Mouse (Mus musculus) myocyte (in vitro differentiated cells): ENCODE measurements around the gene Spred2. TPM values are rescaled to one million over a fixed set of nuclear protein-coding genes. Genes with fewer than 3 reads are reported as not detected.
"Not testable (repeated sequence)": the region's sequence is repeated elsewhere in the genome, so short reads cannot be mapped to it uniquely, and the experiment has no call there.

Source experiments
- H3K27me3 ChIP-seq: one replicate; pipeline ENCODE4 v1.6.1; 2011; ENCODE audit not compliant: control insufficient read depth, insufficient read depth, insufficient read length
- H3K36me3 ChIP-seq: one replicate; pipeline ENCODE4 v1.6.1; 2011; ENCODE audit not compliant: control insufficient read depth, insufficient read depth
- H3K4me2 ChIP-seq: one replicate; pipeline ENCODE4 v1.6.1; 2011; ENCODE audit warnings: low read depth, control low read depth
- H3K4me3 ChIP-seq: one replicate; pipeline ENCODE4 v1.5.1; 2011; ENCODE audit warnings: mild to moderate bottlenecking, control low read depth, moderate library complexity
- H3K79me2 ChIP-seq: one replicate; pipeline ENCODE4 v1.6.1; 2011; ENCODE audit not compliant: control insufficient read depth, insufficient read depth
- H3ac ChIP-seq: one replicate; pipeline ENCODE4 v1.6.1; 2011; ENCODE audit not compliant: control insufficient read depth, insufficient read length
- CEBPB ChIP-seq: IDR thresholded peaks from 2 replicates; pipeline ENCODE4 v1.6.1; 2011; ENCODE audit warnings: mild to moderate bottlenecking, moderate library complexity; ENCODE audit not compliant: poor library complexity, insufficient read depth, severe bottlenecking
- E2F4 ChIP-seq: IDR thresholded peaks from one replicate; pipeline ENCODE4 v1.6.1; 2011; ENCODE audit warnings: mild to moderate bottlenecking, control low read depth, moderate library complexity; ENCODE audit not compliant: insufficient read depth
- MAX ChIP-seq: IDR thresholded peaks from one replicate; pipeline ENCODE4 v1.6.1; 2011; ENCODE audit warnings: low read depth, mild to moderate bottlenecking, control low read depth
- MYOD1 ChIP-seq, 3 experiments: IDR thresholded peaks; one replicate each; pipeline ENCODE4 v1.6.1; 2011; ENCODE audit warnings: control low read depth in 2 of 3, low read depth in 2 of 3, mild to moderate bottlenecking in 2 of 3, moderate library complexity in 1 of 3; ENCODE audit not compliant: insufficient read length in 2 of 3, control insufficient read depth in 1 of 3
- MYOG ChIP-seq, 3 experiments: IDR thresholded peaks; one replicate each; pipeline ENCODE4 v1.6.1; 2011; ENCODE audit warnings: control low read depth in 2 of 3, low read depth in 2 of 3, mild to moderate bottlenecking in 2 of 3; ENCODE audit not compliant: insufficient read length in 2 of 3, control insufficient read depth in 1 of 3, insufficient read depth in 1 of 3
- POLR2A ChIP-seq: IDR thresholded peaks from one replicate; pipeline ENCODE4 v1.6.1; 2011; ENCODE audit warnings: low read depth, mild to moderate bottlenecking, control low read depth, moderate library complexity; ENCODE audit not compliant: insufficient read length
- POLR2AphosphoS2 ChIP-seq: IDR thresholded peaks from one replicate; pipeline ENCODE4 v1.6.1; 2011; ENCODE audit warnings: low read depth, control low read depth; ENCODE audit not compliant: insufficient read length
- REST ChIP-seq: IDR thresholded peaks from one replicate; pipeline ENCODE4 v1.6.1; 2011; ENCODE audit warnings: mild to moderate bottlenecking, control low read depth, moderate library complexity; ENCODE audit not compliant: insufficient read depth, insufficient read length
- SRF ChIP-seq: IDR thresholded peaks from one replicate; pipeline ENCODE4 v1.6.1; 2011; ENCODE audit warnings: low read depth; ENCODE audit not compliant: control insufficient read depth, insufficient read length
- TCF12 ChIP-seq: IDR thresholded peaks from one replicate; pipeline ENCODE4 v1.6.1; 2011; ENCODE audit warnings: mild to moderate bottlenecking, control low read depth; ENCODE audit not compliant: poor library complexity, insufficient read depth, severe bottlenecking
- TCF3 ChIP-seq: IDR thresholded peaks from one replicate; pipeline ENCODE4 v1.6.1; 2011; ENCODE audit warnings: low read depth, control low read depth; ENCODE audit not compliant: insufficient read length
- USF1 ChIP-seq: IDR thresholded peaks from one replicate; pipeline ENCODE4 v1.6.1; 2011; ENCODE audit warnings: low read depth, mild to moderate bottlenecking, control low read depth, moderate library complexity
- polyA plus RNA-seq: library from polyadenylated mRNA; unstranded; fragments of >200 nt; fragmentation: generic; extraction: Trizol; gene quantifications from one replicate; pipeline ENCODE4 v1.2.1, GENCODE M21; 2012; ENCODE audit warnings: missing spikeins

Gene Spred2
- polyA plus RNA-seq, 1 experiment, result 15.7 TPM

DNA sequence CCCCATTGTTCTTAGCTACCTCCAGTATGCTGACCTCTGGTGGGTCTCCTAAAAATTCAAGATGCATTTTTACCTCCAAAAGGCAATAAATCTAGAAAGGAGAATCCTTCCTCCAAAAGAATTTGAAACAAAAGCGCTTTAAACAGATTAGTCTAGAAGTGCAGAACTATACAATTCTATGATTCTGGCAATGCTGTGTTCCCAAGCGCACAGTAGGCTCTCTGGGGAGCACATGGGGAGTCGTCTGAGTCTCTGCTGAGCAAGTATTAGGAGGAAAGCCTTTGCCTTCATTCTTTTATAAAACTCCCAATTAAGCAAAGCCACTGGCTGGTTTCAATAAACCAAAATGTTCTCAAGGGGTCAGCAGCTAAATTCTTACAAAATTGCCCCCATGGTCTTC lies 129.8 kb downstream of the Spred2 start:
- Histone ChIP-seq H3K36me3 (peaks cover 29% of the 10 kb centered on the region), H3K4me3 (no peak overlapping the region), H3ac (no peak overlapping the region), H3K79me2 (no peaks in the 10 kb centered on the region), H3K4me2 (no peak overlapping the region), H3K27me3 (no peaks in the 10 kb centered on the region)
- TF ChIP-seq POLR2AphosphoS2 (no peak), CEBPB (no peak), MAX (no peak), TCF3 (no peak)

DNA sequence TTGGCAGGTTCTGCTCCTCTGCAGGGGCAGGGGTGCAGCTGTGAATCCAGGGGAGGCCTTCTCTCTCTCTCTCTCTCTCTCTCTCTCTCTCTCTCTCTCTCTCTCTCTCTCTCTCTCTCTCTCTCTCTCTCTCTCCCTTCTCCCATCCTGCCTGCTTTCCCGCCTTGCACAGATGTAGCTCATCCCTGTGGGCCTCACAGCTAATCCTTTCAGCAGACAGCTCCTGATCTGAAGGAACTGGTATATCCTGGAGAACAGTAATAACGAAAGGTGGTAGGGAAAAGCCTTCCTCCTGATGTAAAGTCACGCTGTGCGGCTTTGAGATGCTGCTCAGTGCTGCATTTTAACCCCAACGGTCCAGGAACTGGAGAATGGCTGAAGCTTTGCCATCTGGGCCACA lies 130.4 kb downstream of the Spred2 start:
- Histone ChIP-seq H3K4me3 (no peak overlapping the region), H3K79me2 (no peaks in the 10 kb centered on the region), H3K4me2 (no peak overlapping the region), H3K36me3 (peaks cover 32% of the 10 kb centered on the region), H3ac (no peak overlapping the region), H3K27me3 (no peaks in the 10 kb centered on the region)
- TF ChIP-seq SRF (no peak), TCF3 (no peak), REST (no peak), POLR2AphosphoS2 (no peak), CEBPB (no peak), E2F4 (no peak), POLR2A (no peak), MAX (no peak), USF1 (no peak), MYOD1 (IDR thresholded peaks at IDR 0.05; ENCODE audit: control insufficient read depth in 1 of 3, insufficient read length in 2 of 3, low read depth in 2 of 3) (no peak), MYOG (IDR thresholded peaks at IDR 0.05; ENCODE audit: control insufficient read depth in 1 of 3, insufficient read depth in 1 of 3, insufficient read length in 2 of 3, low read depth in 2 of 3) (no peak), TCF12 (no peak)

DNA sequence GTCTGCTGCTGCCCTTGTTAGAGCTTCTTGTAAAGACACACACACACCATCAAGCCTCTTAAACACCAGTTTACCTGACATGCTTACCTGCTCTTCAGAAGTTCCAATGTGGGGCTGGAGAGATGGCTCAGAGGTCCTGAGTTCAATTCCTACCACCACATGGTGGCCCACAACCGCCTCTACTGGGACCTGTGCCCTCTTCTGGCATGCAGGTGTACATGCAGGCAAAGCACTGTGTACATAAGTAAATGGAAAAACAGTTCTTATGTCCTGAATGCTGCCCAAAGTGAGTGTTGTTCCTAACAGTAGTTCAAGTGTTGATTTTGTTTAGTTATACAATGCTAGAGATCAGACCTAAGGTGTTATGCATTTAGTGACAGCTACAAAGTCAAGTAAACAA lies 132.0 kb downstream of the Spred2 start:
- Histone ChIP-seq H3K4me2 (no peak overlapping the region), H3K4me3 (no peak overlapping the region), H3K27me3 (no peaks in the 10 kb centered on the region), H3K36me3 (peaks cover 39% of the 10 kb centered on the region), H3ac (no peak overlapping the region), H3K79me2 (no peaks in the 10 kb centered on the region)
- TF ChIP-seq E2F4 (no peak), CEBPB (no peak), MAX (no peak), REST (no peak), MYOD1 (IDR thresholded peaks at IDR 0.05; ENCODE audit: control insufficient read depth in 1 of 3, insufficient read length in 2 of 3, low read depth in 2 of 3) (no peak), USF1 (no peak), SRF (no peak), POLR2AphosphoS2 (no peak), TCF12 (no peak), POLR2A (no peak), TCF3 (no peak)

DNA sequence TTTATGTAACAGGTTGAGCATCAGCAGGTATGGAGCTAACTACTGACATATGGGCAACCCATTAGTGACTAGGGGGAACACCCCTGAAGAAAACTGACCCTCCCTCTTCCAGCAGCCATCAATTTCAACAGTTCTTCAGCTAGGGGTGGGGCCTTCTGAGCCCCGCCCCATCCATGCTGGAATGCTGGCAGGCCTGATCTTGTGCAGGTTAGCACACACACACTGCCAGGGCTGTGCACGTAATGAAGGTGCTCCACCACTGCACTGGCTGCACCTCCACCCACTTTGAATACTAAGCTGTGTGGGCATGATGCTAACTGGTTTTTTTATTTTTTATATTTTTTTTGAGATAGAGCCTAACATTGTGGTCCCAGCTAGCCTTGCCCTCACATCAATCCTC lies 133.3 kb downstream of the Spred2 start:
- Histone ChIP-seq H3ac (no peak overlapping the region), H3K4me2 (no peak overlapping the region), H3K4me3 (no peak overlapping the region), H3K27me3 (no peaks in the 10 kb centered on the region), H3K36me3 (peaks cover 39% of the 10 kb centered on the region), H3K79me2 (no peaks in the 10 kb centered on the region)
- TF ChIP-seq POLR2AphosphoS2 (peak; percentile 49), TCF3 (no peak)

DNA sequence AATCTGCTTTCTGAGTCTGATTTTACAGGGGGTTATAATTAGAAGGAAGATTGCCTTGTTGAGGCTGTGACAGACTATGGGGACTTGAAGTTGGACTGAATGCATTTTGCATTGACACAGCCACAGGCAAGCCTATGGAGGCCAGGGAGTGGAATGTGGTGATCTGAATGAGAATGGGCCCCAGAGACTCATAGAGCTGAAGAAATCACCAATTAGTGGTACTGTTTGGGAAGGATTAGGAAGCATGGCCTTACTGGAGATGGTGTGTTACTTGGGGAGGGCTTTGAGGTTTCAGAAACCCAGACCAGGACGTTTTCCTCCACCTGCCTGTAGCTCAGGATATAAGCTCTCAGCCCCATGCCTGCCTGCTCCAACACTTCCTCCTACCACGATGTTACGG lies 135.6 kb downstream of the Spred2 start:
- Histone ChIP-seq H3K4me3 (no peak overlapping the region), H3K4me2 (no peak overlapping the region), H3K79me2 (no peaks in the 10 kb centered on the region), H3ac (no peak overlapping the region), H3K27me3 (no peaks in the 10 kb centered on the region), H3K36me3 (peaks cover 51% of the 10 kb centered on the region)
- no peak for TF ChIP-seq E2F4
- TF ChIP-seq MAX, result no peak
- TF ChIP-seq USF1, result no peak
- TF ChIP-seq TCF3, result no peak

DNA sequence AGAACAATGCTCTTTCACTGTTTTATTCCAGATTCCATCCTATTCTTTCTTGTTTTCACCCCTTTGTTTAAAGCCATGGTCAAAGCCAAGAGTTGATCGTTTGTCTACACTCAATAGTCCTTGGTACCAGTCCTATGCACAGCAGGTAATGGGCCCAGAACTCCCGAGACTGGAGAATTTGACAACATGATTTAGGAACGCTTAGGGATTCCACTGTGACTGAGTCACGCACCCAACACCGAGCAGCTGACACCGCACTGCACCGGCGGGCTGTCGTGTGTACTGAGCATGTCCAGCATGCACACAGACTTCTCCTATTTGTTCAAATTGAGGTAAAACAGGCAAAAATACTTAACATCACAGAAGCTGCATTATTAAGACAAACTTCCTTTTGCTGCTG lies 138.6 kb downstream of the Spred2 start:
- H3K4me2 ChIP-seq, H3K4me3 ChIP-seq, H3K79me2 ChIP-seq, H3K27me3 ChIP-seq, H3ac ChIP-seq: not testable (repeated sequence)
- peaks cover 52% of the 10 kb centered on the region for H3K36me3 ChIP-seq
- TF ChIP-seq MYOG (IDR thresholded peaks at IDR 0.05; ENCODE audit: control insufficient read depth in 1 of 3, insufficient read depth in 1 of 3, insufficient read length in 2 of 3, low read depth in 2 of 3) (peak in 2 of 3 experiments; percentile 19 to 45), MYOD1 (IDR thresholded peaks at IDR 0.05; ENCODE audit: control insufficient read depth in 1 of 3, insufficient read length in 2 of 3, low read depth in 2 of 3) (peak in 2 of 3 experiments; percentile 25 to 44)

DNA sequence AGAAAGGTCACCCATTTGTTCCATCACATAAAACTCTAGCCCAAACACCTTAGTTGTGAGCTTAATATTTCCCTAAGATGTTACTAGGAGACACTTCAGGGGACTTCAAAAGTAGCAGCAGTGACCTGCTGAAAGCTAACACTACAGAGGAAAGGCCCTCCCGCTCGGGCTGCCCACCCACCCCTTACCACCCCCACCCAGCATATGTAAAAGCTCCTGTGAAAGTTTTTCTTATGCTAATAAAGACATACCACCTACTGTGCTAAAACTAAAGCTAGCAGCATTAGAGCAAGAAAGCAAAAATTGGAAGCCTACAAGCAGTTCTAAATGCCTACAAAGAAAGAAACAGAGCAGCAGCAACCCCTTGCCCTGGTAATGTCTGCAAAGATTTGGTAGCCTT lies 139.9 kb downstream of the Spred2 start:
- not testable (repeated sequence) for H3K4me2 ChIP-seq, H3K79me2 ChIP-seq, H3K4me3 ChIP-seq, H3K27me3 ChIP-seq, H3ac ChIP-seq
- peaks cover 48% of the 10 kb centered on the region for H3K36me3 ChIP-seq
